Mouse (Mus musculus): ENCODE measurements around the gene Teddm3. TPM values are rescaled to one million over a fixed set of nuclear protein-coding genes. Genes with fewer than 3 reads are reported as not detected.
"Not testable (repeated sequence)": the region's sequence is repeated elsewhere in the genome, so short reads cannot be mapped to it uniquely, and the experiment has no call there.

Teddm3 gene
- polyA plus RNA-seq, 1 experiment, result not detected

DNA sequence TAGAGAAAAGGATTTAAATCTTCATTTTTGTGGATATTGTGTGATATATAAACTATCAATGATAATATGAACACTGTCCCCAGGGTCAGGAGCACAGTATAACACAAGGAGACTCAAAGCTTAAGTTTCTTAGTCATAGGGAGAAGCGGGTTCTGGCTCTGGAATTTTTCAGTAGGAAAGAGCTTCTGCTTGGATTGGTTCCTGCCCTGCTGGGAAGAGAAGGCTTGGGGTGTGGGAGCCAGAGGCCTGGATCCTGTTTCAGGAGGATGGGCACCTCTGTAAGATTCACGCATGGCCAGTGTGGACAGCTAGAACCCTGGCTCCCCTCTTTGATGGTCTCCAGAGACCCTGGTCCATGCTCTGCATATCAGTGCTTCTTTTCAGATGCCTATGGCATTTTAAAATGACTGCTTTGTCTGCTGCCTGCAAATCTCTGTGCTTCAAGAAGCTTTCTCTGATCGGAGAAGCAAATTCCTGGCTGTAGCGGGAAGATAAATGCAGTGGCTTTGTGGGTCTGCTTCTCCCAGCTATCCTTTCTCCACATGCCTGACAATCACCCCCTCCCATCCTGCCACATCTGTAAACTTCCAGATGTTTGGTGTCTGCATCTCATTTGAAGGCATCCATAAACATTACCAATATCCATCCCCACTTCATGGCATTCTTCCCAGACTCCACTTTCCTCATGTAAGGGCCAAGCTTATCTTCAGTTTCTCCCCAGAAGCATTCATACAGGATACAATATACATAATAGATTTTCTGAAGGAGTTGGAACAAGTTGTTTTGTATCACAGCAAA is 2.0 kb downstream of the Teddm3 start:
- Histone ChIP-seq H3K27me3 (ENCODE audit: control insufficient read depth, insufficient read depth, low read length) (no peaks in the 10 kb centered on the region), H3K27ac (ENCODE audit: insufficient read depth, low read depth, low read length) (no peak overlapping the region), H3K36me3 (ENCODE audit: control insufficient read depth, insufficient read depth, low read length) (no peaks in the 10 kb centered on the region), H3K4me3 (ENCODE audit: low read depth, low read length) (no peak overlapping the region), H3K4me1 (ENCODE audit: control insufficient read depth, insufficient read depth, insufficient read length, low read length) (no peaks in the 10 kb centered on the region)
- WGBS, result 79% methylated on average over 4 of the region's 4 CpGs
- no peak for TF ChIP-seq CTCF (IDR thresholded peaks at IDR 0.05; ENCODE audit: extremely low read depth, insufficient read length, insufficient replicate concordance, low read depth, low read length)
- TF ChIP-seq POLR2A (IDR thresholded peaks at IDR 0.05; ENCODE audit: low read depth, low read length), result no peak

DNA sequence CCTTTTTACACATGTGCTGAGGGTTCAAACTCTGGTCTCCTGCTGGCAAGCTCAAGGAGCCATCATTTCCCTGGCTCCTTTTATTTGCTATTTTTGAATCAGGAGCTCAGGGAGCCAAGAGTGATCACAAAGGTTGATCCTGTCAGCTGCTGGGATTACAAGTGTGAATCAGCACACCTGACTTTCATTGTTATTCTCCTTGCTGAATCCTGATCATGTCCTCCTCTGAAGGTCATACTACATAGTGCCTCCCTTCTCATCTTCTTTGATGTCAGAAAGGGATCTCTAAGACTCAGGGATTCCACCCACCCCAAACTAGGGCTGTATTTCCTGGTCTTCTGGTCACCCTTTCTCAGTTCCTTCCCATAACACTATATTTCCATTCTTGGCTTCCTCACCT is 3.9 kb downstream of the Teddm3 start:
- Histone ChIP-seq H3K4me1 (ENCODE audit: control insufficient read depth, insufficient read depth, insufficient read length, low read length) (no peaks in the 10 kb centered on the region; the same call in 1 of the 2 replicates), H3K36me3 (ENCODE audit: control insufficient read depth, insufficient read depth, low read length) (no peaks in the 10 kb centered on the region), H3K4me3 (ENCODE audit: low read depth, low read length) (no peak overlapping the region), H3K27ac (ENCODE audit: insufficient read depth, low read depth, low read length) (no peak overlapping the region), H3K27me3 (ENCODE audit: control insufficient read depth, insufficient read depth, low read length) (no peaks in the 10 kb centered on the region)
- TF ChIP-seq POLR2A (IDR thresholded peaks at IDR 0.05; ENCODE audit: low read depth, low read length), result no peak
- no peak for TF ChIP-seq CTCF (IDR thresholded peaks at IDR 0.05; ENCODE audit: extremely low read depth, insufficient read length, insufficient replicate concordance, low read depth, low read length)

DNA sequence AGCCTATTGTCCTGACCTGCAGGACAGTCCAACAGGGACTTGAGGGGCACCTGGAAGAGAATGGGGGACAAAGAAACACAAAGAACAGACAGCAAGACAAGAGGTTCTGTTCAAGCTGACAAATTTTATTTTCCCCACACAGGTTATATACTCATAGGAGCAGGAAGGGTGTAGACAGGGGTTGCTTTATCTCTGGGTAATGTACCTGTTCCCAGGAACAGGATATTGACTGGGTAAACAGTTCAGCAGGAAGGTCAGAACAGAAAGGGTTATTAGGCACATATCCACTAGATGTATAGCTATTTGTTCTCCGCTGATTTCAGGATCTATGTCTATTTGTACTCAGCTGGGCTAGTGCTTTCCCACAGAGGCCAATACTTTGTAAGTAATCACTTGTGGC is 5.3 kb downstream of the Teddm3 start:
- WGBS, result 30% methylated on average over 1 of the region's 1 CpGs
- H3K27ac ChIP-seq (ENCODE audit: insufficient read depth, low read depth, low read length); H3K27me3 ChIP-seq (ENCODE audit: control insufficient read depth, insufficient read depth, low read length); H3K36me3 ChIP-seq (ENCODE audit: control insufficient read depth, insufficient read depth, low read length); H3K4me1 ChIP-seq (ENCODE audit: control insufficient read depth, insufficient read depth, insufficient read length, low read length); H3K4me3 ChIP-seq (ENCODE audit: low read depth, low read length): not testable (repeated sequence)

DNA sequence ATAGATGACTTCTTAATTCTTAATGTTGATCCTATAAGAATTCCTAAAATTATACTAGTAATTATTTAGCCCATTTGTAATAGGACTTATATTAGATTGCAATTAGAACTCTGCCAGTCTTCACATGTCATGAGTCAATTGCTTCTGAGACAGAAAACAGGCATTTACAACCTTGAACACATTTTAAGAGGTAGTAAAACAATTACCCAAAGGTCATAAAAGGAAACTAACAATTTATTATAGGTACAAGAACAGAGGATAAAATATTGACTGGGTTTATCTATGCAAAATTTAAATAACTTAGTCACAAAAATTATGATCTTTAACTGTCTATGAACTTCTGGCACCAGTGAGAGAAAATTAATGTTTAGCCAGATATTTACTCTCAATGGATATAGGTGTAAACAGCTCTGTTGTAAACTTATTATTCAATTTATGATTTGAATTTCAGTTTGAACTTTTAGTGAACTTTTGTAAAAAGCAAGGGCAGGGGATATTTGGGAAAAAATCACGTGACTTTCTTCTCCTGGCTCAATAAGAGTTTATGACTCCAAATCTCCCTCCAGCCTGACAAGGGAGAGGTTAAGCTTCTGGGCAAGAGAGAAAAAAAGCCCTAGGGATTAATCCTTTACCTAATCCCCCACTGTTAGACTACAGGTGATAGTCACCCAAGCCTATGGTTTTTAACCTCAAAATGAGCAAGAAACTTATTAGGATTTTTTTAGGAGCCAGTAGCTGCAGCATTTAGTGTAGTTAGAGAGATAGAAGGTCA is 17.3 kb downstream of the Teddm3 start:
- no peak for TF ChIP-seq CTCF (IDR thresholded peaks at IDR 0.05; ENCODE audit: extremely low read depth, insufficient read length, insufficient replicate concordance, low read depth, low read length)
- no peak for TF ChIP-seq POLR2A (IDR thresholded peaks at IDR 0.05; ENCODE audit: low read depth, low read length)
- Histone ChIP-seq H3K27me3 (ENCODE audit: control insufficient read depth, insufficient read depth, low read length) (no peaks in the 10 kb centered on the region; the same call in 1 of the 2 replicates), H3K4me3 (ENCODE audit: low read depth, low read length) (no peak overlapping the region), H3K36me3 (ENCODE audit: control insufficient read depth, insufficient read depth, low read length) (no peaks in the 10 kb centered on the region), H3K4me1 (ENCODE audit: control insufficient read depth, insufficient read depth, insufficient read length, low read length) (no peaks in the 10 kb centered on the region), H3K27ac (ENCODE audit: insufficient read depth, low read depth, low read length) (no peak overlapping the region)
- 16% methylated on average over 1 of the region's 1 CpGs for WGBS

DNA sequence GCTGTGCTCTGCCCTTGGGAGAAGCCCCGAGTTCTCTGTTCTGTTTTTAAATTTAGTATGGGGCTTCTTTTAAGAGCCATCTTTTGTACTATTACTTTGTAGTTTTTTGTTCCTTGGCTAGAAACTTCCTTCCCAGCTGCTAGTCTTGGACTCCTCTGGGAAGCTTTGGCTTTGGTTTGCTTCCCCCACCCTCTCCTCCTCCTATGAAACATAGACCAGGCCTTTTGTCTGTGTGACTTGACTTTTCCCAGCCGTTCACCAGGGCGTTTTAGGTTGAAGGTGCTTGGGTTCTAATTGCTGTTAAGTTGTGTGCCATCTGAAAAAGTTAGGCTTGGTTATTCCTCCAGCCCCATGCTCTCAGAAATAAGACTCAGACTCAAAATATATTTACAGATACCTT is 26.1 kb downstream of the Teddm3 start:
- H3K27me3 ChIP-seq (ENCODE audit: control insufficient read depth, insufficient read depth, low read length); H3K4me1 ChIP-seq (ENCODE audit: control insufficient read depth, insufficient read depth, insufficient read length, low read length); H3K36me3 ChIP-seq (ENCODE audit: control insufficient read depth, insufficient read depth, low read length); H3K4me3 ChIP-seq (ENCODE audit: low read depth, low read length); H3K27ac ChIP-seq (ENCODE audit: insufficient read depth, low read depth, low read length): not testable (repeated sequence)
- WGBS, result 83% methylated on average over 3 of the region's 3 CpGs

DNA sequence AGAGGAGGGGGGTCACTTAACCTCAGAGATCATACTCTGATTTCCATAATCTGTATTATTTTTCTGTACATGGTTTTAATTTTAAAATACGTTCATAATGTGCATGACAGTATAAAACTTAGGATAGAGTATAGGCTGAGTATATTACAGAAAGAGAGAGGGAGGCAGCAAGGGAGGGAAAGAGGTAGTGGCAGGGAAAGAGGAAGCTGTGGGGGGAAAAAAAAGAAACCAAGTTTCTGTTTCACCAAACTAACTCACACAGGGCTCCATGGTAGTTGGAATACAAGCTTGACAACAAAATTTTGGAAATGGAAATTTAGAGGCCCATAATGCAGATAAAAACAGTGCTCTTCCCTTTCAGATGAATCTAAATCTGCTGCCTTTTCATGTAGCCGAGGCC is 31.0 kb downstream of the Teddm3 start:
- H3K4me1 ChIP-seq (ENCODE audit: control insufficient read depth, insufficient read depth, insufficient read length, low read length); H3K27ac ChIP-seq (ENCODE audit: insufficient read depth, low read depth, low read length); H3K36me3 ChIP-seq (ENCODE audit: control insufficient read depth, insufficient read depth, low read length); H3K27me3 ChIP-seq (ENCODE audit: control insufficient read depth, insufficient read depth, low read length); H3K4me3 ChIP-seq (ENCODE audit: low read depth, low read length): not testable (repeated sequence)
- WGBS, result 84% methylated on average over 2 of the region's 2 CpGs

DNA sequence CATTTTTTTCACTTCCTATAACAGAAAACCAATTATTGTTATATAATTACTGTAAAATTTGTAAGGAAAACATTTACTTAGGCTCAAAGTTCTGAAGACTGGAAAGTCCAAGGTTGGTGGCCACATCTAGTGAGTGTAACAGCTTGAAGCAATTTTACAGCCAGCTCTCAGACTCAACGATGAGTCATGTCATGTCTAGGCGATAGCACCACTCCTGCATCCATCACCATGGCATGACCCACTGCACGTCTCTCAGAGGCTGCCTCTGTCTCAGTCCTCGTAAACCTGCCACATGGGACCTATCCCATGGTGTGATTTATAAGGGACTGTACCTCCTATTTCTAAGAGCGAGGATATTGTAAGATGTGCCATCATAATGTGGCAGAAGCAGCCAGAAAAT is 37.7 kb downstream of the Teddm3 start:
- 67% methylated on average over 5 of the region's 5 CpGs for WGBS
- no peaks in the 10 kb centered on the region for H3K4me1 ChIP-seq (ENCODE audit: control insufficient read depth, insufficient read depth, insufficient read length, low read length)
- TF ChIP-seq CTCF (IDR thresholded peaks at IDR 0.05; ENCODE audit: extremely low read depth, insufficient read length, insufficient replicate concordance, low read depth, low read length) (no peak), POLR2A (IDR thresholded peaks at IDR 0.05; ENCODE audit: low read depth, low read length) (no peak)
- H3K27me3 ChIP-seq (ENCODE audit: control insufficient read depth, insufficient read depth, low read length), result no peaks in the 10 kb centered on the region
- H3K27ac ChIP-seq (ENCODE audit: insufficient read depth, low read depth, low read length), result no peak overlapping the region
- H3K4me3 ChIP-seq (ENCODE audit: low read depth, low read length), result no peak overlapping the region
- H3K36me3 ChIP-seq (ENCODE audit: control insufficient read depth, insufficient read depth, low read length), result no peaks in the 10 kb centered on the region

All from small intestine, adult 2 months (tissue).